Mouse (Mus musculus) spleen, adult 2 months (tissue): ENCODE measurements around the gene Adamts20.

ENCODE experiments used
- CTCF ChIP-seq: fragments of 200-500 bp; IDR thresholded peaks from 2 replicates; pipeline ENCODE4 v1.5.1; 2011; ENCODE audit warnings: mild to moderate bottlenecking, inconsistent platforms; ENCODE audit not compliant: insufficient read depth, insufficient read length, insufficient replicate concordance; ENCODE audit errors: extremely low read depth
- POLR2A ChIP-seq: fragments of 200-500 bp; IDR thresholded peaks from 2 replicates; pipeline ENCODE4 v1.6.1; 2011; ENCODE audit warnings: low read depth, low read length, inconsistent platforms

DNA sequence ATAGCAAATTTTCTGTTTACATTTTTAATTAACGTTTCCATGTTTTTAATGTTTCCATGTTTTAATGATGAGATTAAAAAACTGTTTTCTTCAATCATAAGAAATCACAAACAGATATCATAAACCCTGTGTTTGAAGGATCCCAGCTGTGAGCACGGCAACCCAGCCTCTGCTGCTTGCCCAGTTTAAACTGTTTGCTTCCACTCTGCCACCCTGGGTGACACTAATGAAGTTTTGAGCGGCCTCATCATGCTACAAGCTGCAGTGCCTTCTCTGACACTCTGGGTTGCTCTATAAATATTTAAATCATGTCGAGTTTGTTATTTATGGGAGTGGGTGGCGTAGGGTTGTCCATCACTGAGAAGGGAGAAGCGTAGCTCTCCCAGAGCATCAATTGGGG lies 44.7 kb downstream of the Adamts20 start:
- no peak for TF ChIP-seq CTCF
- no peak for TF ChIP-seq POLR2A
